Mouse (Mus musculus): ENCODE data around the gene Pcnt. TPM values are rescaled to one million over a fixed set of nuclear protein-coding genes. Genes with fewer than 3 reads are reported as not detected.

Gene Pcnt
- 12.8 and 14.6 TPM in 2 replicates for polyA plus RNA-seq (2015; fragmentation: Nextera tagmentation; extraction: Ambion mirVana)

GRCm38 (mm10) chr10:76442178-76443088 is at the start of gene Pcnt:
Gene Pcnt (minus strand): TSS chr10:76442786.

GRCm38 (mm10) chr10:76468203-76469162 is 25.9 kb upstream of the Pcnt start, which contains the start of the genes Mcm3ap and Ybey:
Gene Mcm3ap (plus strand): TSS chr10:76468927.
Gene Ybey (minus strand): TSS chr10:76469114.

GRCm38 (mm10) chr10:76448851-76449250 is 6.3 kb upstream of the Pcnt start, which contains the start of gene 2610028H24Rik:
Gene 2610028H24Rik (plus strand): TSS chr10:76449081.

GRCm38 (mm10) chr10:76440281-76440680 is 2.3 kb downstream of the Pcnt start, which contains the start of gene AC141477.1:
Gene AC141477.1 (minus strand): TSS chr10:76440444.

GRCm38 (mm10) chr10:76344711-76345539 is 97.7 kb downstream of the Pcnt start, which contains the start of gene Dip2a:
Gene Dip2a (minus strand): TSS chr10:76345291.

Other genes starting within 250 kb of the Pcnt start
- gene Prmt2, start 204.9 kb downstream of the Pcnt start, polyA plus RNA-seq (2015; fragmentation: Nextera tagmentation; extraction: Ambion mirVana) = 7.5 and 9.9 TPM in 2 replicates
- gene S100b, start 188.9 kb downstream of the Pcnt start, polyA plus RNA-seq (2015; fragmentation: Nextera tagmentation; extraction: Ambion mirVana) = 0.22 and 0.24 TPM in 2 replicates
- gene Dip2a, start 97.5 kb downstream of the Pcnt start, polyA plus RNA-seq (2015; fragmentation: Nextera tagmentation; extraction: Ambion mirVana) = 2.1 and 2.7 TPM in 2 replicates
- not detected in 2 replicates for gene AC141477.1, start 2.3 kb downstream of the Pcnt start, polyA plus RNA-seq (2015; fragmentation: Nextera tagmentation; extraction: Ambion mirVana)
- not detected in 2 replicates for gene 2610028H24Rik, start 6.3 kb upstream of the Pcnt start, polyA plus RNA-seq (2015; fragmentation: Nextera tagmentation; extraction: Ambion mirVana)
- gene Mcm3ap, start 26.1 kb upstream of the Pcnt start, polyA plus RNA-seq (2015; fragmentation: Nextera tagmentation; extraction: Ambion mirVana) = 41.6 and 43.6 TPM in 2 replicates
- gene Ybey, start 26.3 kb upstream of the Pcnt start, polyA plus RNA-seq (2015; fragmentation: Nextera tagmentation; extraction: Ambion mirVana) = 3.9 and 4.5 TPM in 2 replicates
- 5.5 and 5.7 TPM in 2 replicates for gene Lss, start 88.8 kb upstream of the Pcnt start, polyA plus RNA-seq (2015; fragmentation: Nextera tagmentation; extraction: Ambion mirVana)
- not detected in 2 replicates for gene Spatc1l, start 119.5 kb upstream of the Pcnt start, polyA plus RNA-seq (2015; fragmentation: Nextera tagmentation; extraction: Ambion mirVana)
- gene Ftcd, start 132.9 kb upstream of the Pcnt start, polyA plus RNA-seq (2015; fragmentation: Nextera tagmentation; extraction: Ambion mirVana) = 0.11 and 0.19 TPM in 2 replicates
- 31.0 and 35.7 TPM in 2 replicates for gene Col6a2, start 180.8 kb upstream of the Pcnt start, polyA plus RNA-seq (2015; fragmentation: Nextera tagmentation; extraction: Ambion mirVana)

All from spleen, postnatal 0 days (tissue).